Mouse (Mus musculus): ENCODE measurements around the gene Insrr. TPM values are rescaled to one million over a fixed set of nuclear protein-coding genes. Genes with fewer than 3 reads are reported as not detected.
"Not testable (repeated sequence)": the region's sequence is repeated elsewhere in the genome, so short reads cannot be mapped to it uniquely, and the experiment has no call there.

Gene Insrr
- total RNA-seq, 1 experiment from 2014 or later = not detected

- ATAC-seq (replicated peaks; ENCODE audit: insufficient number of reproducible peaks, low FRiP score, low TSS enrichment, poor library complexity, severe bottlenecking) = no peak
Measured at GRCm38 (mm10) chr3:87816166-87816565, 19.4 kb downstream of the Insrr start.

GRCm38 (mm10) chr3:87816646-87817093 is 19.9 kb downstream of the Insrr start:
- ATAC-seq (replicated peaks; ENCODE audit: insufficient number of reproducible peaks, low FRiP score, low TSS enrichment, poor library complexity, severe bottlenecking) = peak; percentile 85

- no peak for ATAC-seq (replicated peaks; ENCODE audit: insufficient number of reproducible peaks, low FRiP score, low TSS enrichment, poor library complexity, severe bottlenecking)
Measured at GRCm38 (mm10) chr3:87818226-87818625, 21.5 kb downstream of the Insrr start.

- ATAC-seq (replicated peaks; ENCODE audit: insufficient number of reproducible peaks, low FRiP score, low TSS enrichment, poor library complexity, severe bottlenecking) = not testable (repeated sequence)
Measured at GRCm38 (mm10) chr3:87824206-87824605, 27.5 kb downstream of the Insrr start, which contains the start of gene Pear1. Gene Pear1, minus strand, starts transcription at chr3:87824306.

- ATAC-seq (replicated peaks; ENCODE audit: insufficient number of reproducible peaks, low FRiP score, low TSS enrichment, poor library complexity, severe bottlenecking) = no peak
Measured at GRCm38 (mm10) chr3:87828435-87828834, 31.7 kb downstream of the Insrr start.

GRCm38 (mm10) chr3:87829025-87829424 is 32.3 kb downstream of the Insrr start:
- no peak for ATAC-seq (replicated peaks; ENCODE audit: insufficient number of reproducible peaks, low FRiP score, low TSS enrichment, poor library complexity, severe bottlenecking)

- ATAC-seq (replicated peaks; ENCODE audit: insufficient number of reproducible peaks, low FRiP score, low TSS enrichment, poor library complexity, severe bottlenecking) = no peak
Measured at GRCm38 (mm10) chr3:87832109-87832859, 35.5 kb downstream of the Insrr start.

- no peak for ATAC-seq (replicated peaks; ENCODE audit: insufficient number of reproducible peaks, low FRiP score, low TSS enrichment, poor library complexity, severe bottlenecking)
Measured at GRCm38 (mm10) chr3:87833482-87833881, 36.7 kb downstream of the Insrr start.

- ATAC-seq (replicated peaks; ENCODE audit: insufficient number of reproducible peaks, low FRiP score, low TSS enrichment, poor library complexity, severe bottlenecking) = peak; percentile 75
Measured at GRCm38 (mm10) chr3:87838622-87839021, 41.9 kb downstream of the Insrr start.

- ATAC-seq (replicated peaks; ENCODE audit: insufficient number of reproducible peaks, low FRiP score, low TSS enrichment, poor library complexity, severe bottlenecking) = peak; percentile 68; the same call in 1 of the 2 replicates
Measured at GRCm38 (mm10) chr3:87840858-87841257, 44.1 kb downstream of the Insrr start.

GRCm38 (mm10) chr3:87844981-87845380 is 48.2 kb downstream of the Insrr start:
- no peak for ATAC-seq (replicated peaks; ENCODE audit: insufficient number of reproducible peaks, low FRiP score, low TSS enrichment, poor library complexity, severe bottlenecking)

GRCm38 (mm10) chr3:87846186-87846585 is 49.4 kb downstream of the Insrr start:
- ATAC-seq (replicated peaks; ENCODE audit: insufficient number of reproducible peaks, low FRiP score, low TSS enrichment, poor library complexity, severe bottlenecking) = no peak

- ATAC-seq (replicated peaks; ENCODE audit: insufficient number of reproducible peaks, low FRiP score, low TSS enrichment, poor library complexity, severe bottlenecking) = peak; percentile 71
Measured at GRCm38 (mm10) chr3:87846650-87847110, 49.9 kb downstream of the Insrr start, which contains the start of gene Sh2d2a. Gene Sh2d2a, plus strand, starts transcription at chr3:87846755.

- ATAC-seq (replicated peaks; ENCODE audit: insufficient number of reproducible peaks, low FRiP score, low TSS enrichment, poor library complexity, severe bottlenecking) = no peak
Measured at GRCm38 (mm10) chr3:87847680-87848079, 50.9 kb downstream of the Insrr start.

GRCm38 (mm10) chr3:87849117-87849516 is 52.4 kb downstream of the Insrr start:
- no peak for ATAC-seq (replicated peaks; ENCODE audit: insufficient number of reproducible peaks, low FRiP score, low TSS enrichment, poor library complexity, severe bottlenecking)

- ATAC-seq (replicated peaks; ENCODE audit: insufficient number of reproducible peaks, low FRiP score, low TSS enrichment, poor library complexity, severe bottlenecking) = no peak
Measured at GRCm38 (mm10) chr3:87854795-87855568, 58.2 kb downstream of the Insrr start.

GRCm38 (mm10) chr3:87855936-87856335 is 59.2 kb downstream of the Insrr start:
- ATAC-seq (replicated peaks; ENCODE audit: insufficient number of reproducible peaks, low FRiP score, low TSS enrichment, poor library complexity, severe bottlenecking) = no peak

GRCm38 (mm10) chr3:87857666-87858065 is 60.9 kb downstream of the Insrr start:
- ATAC-seq (replicated peaks; ENCODE audit: insufficient number of reproducible peaks, low FRiP score, low TSS enrichment, poor library complexity, severe bottlenecking) = no peak

- ATAC-seq (replicated peaks; ENCODE audit: insufficient number of reproducible peaks, low FRiP score, low TSS enrichment, poor library complexity, severe bottlenecking) = peak; percentile 77
Measured at GRCm38 (mm10) chr3:87859813-87860212, 63.1 kb downstream of the Insrr start.

Measured in monocyte, adult 5-6 weeks (primary cell).